Mouse (Mus musculus): ENCODE measurements around the gene Gabpa.

- TF ChIP-seq EP300 (IDR thresholded peaks at IDR 0.05): no peak; the same call in 1 of the 2 replicates
- TF ChIP-seq CTCF (IDR thresholded peaks at IDR 0.05): no peak
Observed at GRCm38 (mm10) chr16:84825009-84825408, 9.7 kb upstream of the Gabpa start.
